Mouse (Mus musculus) layer of hippocampus, adult 8-10 months (tissue): Measurements from ENCODE around the gene RPS10-NUDT3. TPM values are rescaled to one million over a fixed set of nuclear protein-coding genes. Genes with fewer than 3 reads are reported as not detected.
"Not testable (repeated sequence)": the region's sequence is repeated elsewhere in the genome, so short reads cannot be mapped to it uniquely, and the experiment has no call there.

ENCODE experiments used
- DNase-seq, 2 experiments: peaks; one replicate each; pipeline ENCODE4 v3.0.0; 2022; ENCODE audit warnings: low spot score in 2 of 2
- total RNA-seq, 4 experiments: library from RNA; stranded (reverse); gene quantifications; 2 replicates each; pipeline ENCODE4 v1.2.4; 2022

The RPS10-NUDT3 gene
- total RNA-seq, 4 experiments from 2014 or later = 1.6 TPM; not detected in 3

DNA sequence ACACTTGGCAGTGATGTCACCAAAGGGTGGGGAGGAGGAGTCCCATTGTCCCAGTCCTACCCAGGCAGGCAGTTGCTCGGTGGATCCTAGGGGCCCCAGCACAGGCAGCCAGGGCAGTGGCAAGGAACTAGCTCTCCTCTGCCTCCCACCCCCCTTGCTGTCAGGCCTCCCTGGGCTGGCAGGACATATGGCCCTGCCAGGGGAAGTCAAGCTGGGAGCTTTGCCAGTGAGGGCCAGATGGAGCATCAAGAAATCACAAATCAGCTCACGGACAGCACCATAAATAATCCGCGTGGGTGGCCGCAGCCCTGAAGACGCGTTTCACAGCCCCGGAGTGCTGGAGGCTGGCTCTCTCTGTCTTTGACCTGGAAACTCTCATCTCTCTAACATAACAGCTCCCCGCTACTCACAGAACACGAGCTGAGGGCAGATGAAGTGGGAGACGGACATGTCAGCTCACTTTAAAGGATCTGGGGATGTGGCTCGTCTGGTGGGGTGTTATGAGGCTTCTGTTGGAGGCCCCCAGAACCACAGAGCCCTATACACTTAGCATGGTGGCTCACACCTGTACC is 7.6 kb upstream of the RPS10-NUDT3 start:
- peak; percentile 82 to 83 for DNase-seq

DNA sequence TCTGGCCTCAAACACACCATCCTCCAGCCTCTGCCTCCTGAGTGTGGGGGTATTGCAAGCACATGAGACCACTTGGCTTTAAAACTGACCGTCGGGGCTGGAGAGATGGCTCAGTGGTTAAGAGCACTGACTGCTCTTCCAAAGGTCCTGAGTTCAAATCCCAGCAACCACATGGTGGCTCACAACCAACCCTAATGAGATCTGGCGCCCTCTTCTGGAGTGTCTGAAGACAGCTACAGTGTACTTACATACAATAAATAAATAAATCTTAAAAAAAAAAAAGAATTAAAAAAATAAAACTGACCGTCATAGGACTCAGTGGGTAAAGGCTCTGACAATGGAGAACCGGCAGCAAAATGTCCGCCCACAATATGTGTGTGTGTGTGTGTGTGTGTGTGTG is 4.8 kb upstream of the RPS10-NUDT3 start:
- not testable (repeated sequence) for DNase-seq

DNA sequence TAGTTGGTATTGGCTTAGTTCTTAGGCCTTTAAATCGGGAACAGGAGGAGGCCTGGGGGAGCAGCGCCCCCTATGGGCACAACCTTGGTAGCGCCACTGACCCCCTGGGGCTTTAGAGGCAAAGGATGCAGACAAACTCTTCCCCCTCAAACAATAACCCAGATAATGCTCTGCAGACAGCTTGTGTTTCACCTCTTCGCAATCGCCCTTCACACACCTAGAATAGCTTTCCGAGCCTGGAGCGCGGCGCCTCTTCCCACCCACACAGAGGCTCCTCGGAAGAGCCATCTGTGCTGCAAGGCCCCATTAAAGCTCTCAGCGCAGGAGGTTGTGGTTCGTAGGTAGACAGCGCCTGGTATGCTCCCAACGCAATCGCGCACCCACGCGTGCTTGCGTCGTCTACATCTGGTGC is 3.9 kb upstream of the RPS10-NUDT3 start:
- peak; percentile 79 for DNase-seq

DNA sequence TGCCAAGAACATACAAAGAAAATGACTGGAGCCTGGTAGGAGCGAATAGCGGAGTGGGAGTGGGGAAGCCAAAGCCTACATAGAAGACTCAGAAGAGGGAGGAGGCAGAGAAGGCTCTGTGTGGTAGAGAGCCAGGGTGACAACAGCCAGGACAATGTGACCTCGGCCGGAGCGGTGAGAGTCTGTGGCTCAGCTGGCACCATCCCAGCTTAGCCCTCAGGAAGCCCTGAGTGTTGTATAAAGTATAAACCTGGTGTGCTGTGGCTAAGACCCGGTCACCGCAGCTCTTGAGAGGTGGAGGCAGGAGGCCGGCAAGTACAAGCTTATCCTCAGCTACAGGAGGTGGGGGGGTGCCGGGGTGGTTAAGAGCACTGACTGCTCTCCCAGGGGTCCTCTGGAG is 2.3 kb upstream of the RPS10-NUDT3 start:
- DNase-seq = no peak

DNA sequence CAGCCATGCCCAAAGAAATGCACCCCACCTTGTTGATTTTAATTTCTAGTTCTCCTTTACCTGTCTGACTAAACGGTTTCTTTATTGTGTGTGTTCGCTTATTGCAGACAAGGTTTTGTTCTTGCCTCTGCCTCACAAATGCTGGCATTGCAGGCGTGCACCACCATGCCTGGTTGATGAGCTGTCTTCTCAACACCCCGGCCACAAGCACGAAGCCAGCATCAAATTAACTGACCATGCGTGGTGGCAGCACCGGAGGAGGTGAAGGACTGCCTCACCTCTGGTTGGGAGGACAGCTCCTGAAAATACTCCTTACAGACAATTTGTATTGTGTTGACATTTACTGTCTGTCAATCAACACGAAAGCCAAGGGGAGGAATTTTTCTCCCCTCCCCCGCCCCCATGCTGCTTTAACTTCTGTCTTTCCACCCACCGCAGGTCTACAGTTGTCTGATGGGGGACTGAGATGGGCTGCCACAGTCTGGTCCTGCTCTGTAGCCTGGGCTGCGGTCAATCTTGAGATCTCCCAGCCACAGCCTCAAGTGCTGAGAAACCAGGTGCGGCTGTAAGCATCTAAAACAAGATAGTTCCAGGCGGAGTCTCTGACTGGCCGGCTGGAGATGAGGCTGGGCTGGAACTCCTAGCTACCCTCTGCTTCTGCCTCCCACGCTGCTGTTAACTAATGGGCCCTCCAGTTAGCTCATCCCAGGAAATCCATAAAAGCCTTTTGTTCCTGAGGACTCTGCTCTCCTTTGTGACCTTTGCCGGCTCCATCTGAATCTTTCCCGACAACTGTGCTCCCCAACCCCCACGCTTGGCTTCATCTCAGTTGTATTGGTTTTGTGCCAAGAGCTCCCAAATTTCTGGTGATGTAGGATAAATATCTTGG is 1.4 kb upstream of the RPS10-NUDT3 start, which contains the start of gene Rps10:
Rps10 (minus strand) TSS at position 538 of the 889 bp plus-strand sequence.
- no peak for DNase-seq

DNA sequence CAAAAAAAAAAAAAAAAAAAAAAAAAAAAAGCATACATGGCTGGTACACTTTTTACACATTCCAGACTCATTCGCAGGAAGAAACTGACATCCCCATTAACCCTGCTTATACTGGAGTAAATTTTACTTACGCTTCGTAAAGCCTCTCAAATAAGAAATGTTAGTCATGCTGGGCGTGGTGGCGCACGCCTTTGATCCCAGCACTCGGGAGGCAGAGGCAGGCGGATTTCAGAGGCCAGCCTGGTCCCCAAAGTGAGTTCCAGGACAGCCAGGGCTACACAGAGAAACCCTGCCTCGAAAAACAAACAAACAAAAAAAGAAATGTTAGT is 517 bp upstream of the RPS10-NUDT3 start:
- DNase-seq = not testable (repeated sequence)

DNA sequence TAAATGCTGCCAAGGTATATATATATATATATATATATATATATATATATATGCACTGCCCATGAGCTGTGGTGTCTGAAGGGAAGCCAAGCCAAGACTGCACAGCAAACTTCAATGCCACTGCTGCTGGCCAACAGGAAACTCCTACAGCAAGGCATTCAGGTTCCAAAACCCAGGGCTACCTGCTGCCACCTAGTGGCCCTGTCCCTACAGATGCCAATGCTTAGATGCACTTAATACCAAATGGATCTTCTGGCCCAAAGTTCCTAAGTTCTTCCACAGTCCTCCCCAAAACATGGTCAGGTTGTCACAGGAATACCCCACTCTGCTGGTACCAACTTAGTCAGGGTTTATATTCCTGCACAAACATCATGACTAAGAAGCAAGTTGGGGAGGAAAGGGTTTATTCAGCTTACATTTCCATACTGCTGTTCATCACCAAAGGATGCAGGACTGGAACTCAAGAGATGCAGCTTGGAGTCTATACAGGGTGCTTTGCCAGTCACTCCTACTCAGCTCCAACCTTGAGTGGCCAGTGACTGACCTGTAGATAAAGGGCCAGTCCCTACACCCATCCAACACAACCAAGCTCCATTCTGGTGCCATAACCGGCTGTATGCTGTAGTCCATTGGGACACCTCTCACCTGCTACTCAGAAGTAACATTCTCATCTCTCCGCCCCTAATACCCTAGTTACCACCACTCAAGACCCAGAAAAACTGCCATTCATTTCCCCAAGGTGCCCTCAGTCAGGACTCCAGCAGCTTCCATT is 5.6 kb downstream of the RPS10-NUDT3 start:
- DNase-seq = peak in 1 of 2 experiments; percentile 88

DNA sequence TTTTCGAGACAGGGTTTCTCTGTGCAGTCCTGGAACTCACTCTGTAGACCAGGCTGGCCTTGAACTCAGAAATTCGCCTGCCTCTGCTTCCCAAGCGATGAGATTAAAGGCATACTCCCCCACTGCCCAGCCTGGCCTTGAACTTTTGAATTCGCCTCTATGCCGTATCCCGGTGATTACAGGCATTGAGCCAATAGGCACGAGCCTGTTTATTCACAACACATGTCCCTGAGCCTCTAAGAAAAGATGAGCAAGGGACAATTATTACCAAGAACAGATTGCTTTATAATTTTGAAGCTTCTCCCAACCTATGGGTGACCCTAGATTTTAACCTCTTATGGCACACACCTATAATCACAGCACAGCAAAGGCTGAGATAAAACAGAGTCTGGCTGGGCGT is 6.6 kb downstream of the RPS10-NUDT3 start:
- DNase-seq = no peak

DNA sequence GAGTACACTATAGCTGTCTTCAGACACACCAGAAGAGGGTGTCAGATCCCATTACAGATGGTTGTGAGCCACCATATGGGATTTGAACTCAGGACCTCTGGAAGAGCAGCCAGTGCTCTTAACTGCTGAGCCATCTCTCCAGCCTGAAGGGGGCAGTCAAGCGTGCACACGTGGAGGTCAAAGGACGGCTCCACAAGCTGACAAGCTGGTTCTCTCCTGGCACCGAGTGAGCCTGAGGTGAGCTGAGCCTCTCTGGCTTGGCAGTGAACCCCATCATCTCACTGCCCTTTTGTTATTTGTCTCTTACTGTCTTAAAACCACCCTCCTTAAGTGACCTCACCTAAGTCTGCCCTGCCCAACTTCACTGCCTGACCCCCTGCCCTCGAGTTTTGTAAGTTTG is 7.6 kb downstream of the RPS10-NUDT3 start:
- DNase-seq = no peak

DNA sequence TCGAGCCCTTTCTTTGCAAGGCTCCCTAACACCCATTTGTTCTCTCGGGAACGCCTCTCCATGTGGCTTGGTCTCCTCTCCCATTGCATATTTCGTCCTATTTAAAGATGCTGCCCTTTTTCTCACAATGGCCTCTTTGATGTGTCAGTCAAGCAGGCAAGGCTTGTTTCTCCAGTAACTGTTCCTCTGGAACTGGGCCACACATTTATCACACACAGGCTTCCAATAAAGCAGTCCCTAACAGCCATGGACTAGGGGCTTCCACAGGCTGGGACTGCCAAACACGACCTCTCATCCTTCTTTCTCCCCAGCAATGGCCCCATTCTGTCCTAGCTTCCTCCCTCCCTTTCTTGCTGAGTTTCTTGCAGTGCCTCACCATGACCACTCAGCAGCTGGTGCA is 8.3 kb downstream of the RPS10-NUDT3 start:
- no peak for DNase-seq

DNA sequence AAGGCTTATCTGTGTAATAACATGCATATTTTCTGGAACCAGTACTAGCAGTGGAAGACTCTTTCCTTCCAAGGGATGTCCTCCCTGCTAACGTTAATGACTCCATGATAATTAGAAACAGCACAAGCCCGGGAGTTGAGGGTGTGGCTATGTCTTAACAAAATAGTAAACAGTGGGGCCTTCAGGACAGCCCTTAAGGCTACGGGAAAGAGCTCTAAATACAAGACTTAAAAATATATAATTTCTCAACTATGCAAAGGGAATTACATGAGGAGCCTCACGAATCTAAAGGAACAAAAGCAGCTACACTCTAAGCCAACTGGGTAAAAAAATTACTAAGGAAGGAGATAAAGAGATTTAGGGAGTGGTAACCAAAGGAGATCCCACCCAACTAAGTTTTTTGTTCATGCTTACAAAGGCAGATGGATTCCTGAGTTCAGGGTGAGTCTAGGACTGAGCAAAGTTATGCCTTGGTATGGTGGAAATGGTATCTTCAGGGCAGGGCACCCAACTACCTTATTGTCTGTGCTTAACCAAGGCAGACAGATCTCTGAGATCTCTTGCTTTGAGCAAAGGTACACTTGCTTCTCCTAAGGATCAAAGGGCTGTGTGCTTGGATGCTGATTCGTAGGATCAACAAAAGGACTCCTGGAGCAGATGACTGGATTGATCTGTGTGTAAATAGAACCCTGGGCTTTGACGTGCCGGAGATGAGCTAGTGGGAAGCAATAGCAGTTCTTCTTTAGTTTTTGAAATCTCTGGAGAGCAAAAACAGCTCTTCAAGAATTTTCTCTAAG is 9.4 kb downstream of the RPS10-NUDT3 start:
- no peak for DNase-seq

DNA sequence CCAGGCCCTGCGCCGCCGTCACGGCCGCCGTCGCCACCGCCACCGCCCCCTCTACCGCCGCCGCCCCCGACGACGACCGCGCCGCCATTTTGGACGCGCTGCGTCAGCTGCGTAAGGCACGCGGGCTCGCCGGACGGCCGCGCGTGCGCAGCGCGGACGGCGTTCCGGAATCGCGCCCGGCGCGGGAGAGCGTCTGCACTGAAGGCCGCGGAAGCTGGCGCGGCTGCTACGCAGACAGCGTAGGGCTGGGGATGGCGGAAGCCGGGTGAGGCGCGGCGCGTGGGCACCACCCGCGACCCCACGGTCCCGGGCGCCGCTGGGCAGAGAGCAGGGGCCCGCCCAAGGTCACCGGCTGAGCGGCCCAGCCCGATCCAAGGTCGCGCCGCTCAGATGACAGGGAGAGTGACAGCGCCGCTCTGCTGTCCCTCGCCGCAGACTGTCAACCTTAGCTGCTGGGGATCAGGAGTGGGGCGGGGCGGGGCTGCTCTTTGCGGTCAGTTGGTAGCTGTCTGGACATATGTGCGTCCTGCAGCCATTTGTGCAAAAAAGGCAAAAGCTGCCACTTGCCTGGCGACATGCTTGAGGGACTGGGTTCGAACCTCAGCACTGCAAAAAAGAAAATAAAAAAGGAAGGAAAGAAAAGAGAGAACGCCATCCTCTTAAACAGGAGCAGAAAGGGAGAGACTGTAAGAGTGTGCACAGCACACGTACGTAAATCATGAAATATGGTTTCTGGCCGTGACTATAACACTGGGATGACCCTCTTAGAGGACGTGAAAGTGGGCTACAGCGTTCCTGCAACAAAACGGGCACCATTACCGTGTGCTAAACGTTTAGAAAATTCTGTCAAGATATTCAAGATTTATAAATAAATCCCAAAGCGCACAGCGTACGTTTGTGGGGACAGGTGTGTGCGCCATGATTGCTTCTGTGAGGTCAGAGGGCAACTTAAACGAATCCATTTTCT is 11.4 kb downstream of the RPS10-NUDT3 start, which contains the start of gene Nudt3:
Nudt3 (minus strand) TSS at position 136 of the 967 bp plus-strand sequence.
- peak; percentile 62 to 85 for DNase-seq

DNA sequence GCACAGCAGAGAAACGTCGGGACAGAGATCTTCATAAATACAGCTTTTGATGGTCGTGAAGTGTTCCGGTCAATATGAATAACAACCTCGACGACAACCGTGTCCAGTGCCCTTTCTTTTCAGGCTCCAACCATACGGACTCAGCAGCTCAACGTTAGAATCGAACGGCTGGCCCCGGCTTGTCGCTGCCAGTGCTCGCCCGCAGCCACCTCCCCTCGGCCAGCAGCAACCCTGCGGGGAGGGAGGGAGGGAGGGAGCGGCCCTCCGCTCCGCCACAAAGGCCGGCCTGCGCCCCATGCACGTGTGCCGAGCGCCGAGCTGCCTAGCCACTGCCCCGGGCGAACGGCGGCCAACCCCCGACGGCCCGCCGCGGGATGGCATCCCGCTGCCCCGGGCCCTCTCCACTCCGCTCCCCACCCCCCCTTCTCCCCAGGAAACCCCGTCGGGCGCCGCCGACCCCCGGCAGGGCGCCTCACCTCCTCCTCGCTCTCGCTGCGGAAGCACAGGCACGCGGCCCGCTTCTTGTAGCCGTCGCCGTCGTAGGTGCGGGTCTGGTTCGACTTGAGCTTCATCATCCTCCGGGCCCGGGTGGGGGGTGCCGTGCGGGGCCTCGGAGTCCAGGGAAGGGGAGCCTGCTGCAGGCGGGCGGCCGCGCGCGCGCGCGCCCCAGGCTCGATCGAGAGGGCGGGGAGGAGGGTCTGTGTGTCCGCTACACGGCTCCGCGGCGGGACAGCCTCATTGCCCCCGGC is 12.2 kb downstream of the RPS10-NUDT3 start:
- no peak for DNase-seq

DNA sequence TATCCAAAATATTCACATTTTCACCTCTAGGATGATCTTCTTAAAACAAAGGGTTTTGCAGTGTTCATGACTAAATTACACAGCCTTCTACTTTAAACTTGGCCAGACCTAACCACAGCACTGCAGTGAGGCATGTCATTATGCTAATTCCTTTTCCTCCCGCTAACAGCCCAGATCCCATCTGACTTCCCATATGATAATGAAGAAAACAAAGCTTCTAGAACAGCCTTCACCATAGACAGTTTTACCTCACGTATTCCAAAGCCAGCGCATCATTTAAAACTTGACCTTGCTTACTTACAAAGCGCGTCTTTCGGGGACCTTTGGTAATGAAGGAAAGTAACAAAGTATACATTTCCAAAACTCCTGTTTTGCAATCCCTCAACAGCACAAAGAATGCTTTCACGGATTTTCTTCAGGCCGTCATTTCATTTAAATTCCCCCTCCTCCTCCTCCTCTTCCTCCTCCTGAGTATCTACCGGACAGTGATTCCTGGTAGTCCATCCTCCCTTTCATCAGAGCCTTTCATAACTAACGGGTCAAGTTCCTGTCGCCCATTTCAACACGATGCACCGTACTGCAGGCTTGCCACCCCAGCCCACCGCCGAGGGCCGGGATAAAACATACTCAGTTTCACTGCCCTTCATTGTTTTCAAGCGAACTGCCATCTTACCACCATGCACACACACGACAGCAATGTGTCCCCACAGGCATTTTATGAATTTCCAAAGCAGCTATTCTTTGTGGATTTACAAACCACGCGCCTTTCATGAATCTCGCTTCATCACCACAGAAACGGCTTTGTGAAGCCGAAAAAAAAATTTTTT is 13.1 kb downstream of the RPS10-NUDT3 start:
- no peak for DNase-seq

DNA sequence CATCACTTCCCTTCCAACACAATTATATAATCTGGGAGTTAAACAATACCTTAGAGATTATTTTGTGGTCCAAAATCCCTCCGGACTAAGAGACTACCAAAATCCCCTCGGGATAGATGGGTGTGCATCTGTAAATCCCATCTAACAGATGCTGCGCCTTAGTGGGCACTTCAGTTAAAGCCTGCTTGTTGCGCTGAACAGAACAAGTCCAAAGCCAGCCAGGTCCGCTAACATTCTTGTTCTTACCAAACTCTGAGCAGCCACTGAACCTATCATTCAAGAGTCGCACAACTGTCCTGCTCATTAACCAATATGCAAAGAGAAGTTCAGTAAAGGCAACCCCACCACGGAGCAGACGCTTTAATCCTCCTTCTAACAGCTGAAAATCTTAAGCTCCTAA is 13.9 kb downstream of the RPS10-NUDT3 start:
- no peak for DNase-seq

DNA sequence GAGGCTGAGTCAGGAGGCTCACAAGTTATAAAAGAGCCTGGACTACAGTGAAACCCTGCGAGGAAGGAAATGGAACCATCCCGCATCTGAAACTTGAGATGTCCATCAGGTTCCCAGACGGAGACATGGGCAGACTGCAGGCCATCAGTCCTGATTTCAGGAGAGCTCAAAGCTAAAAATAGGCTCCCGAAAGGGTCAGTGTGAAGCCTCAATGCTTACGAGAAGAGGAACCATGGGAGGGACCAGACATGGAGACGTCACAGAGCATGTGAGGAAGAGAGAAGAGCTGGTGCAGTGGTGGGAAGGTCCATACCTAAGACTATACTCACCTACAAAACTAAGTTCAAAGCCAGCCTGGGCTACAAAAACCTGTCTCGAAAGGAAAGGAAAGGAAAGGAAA is 19.6 kb downstream of the RPS10-NUDT3 start:
- no peak for DNase-seq

DNA sequence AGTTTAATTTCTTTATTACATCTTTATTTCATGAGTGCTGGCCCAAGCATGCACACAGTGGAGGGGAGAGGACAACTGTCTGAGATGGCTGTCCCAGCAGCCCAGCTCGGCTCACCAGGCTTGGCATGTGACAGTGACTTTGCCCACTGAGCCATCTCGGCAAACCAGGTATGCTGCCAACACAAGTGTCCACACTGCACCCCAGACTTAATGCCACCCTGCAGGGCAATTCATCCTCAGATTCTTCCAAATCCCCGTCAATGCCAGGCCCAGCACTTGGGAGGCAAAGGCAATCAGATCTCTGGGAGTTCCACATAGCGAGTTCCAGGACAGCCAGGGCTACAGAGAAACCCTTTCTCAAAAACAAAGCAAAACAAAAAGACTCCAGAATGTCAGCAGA is 22.0 kb downstream of the RPS10-NUDT3 start:
- no peak for DNase-seq

DNA sequence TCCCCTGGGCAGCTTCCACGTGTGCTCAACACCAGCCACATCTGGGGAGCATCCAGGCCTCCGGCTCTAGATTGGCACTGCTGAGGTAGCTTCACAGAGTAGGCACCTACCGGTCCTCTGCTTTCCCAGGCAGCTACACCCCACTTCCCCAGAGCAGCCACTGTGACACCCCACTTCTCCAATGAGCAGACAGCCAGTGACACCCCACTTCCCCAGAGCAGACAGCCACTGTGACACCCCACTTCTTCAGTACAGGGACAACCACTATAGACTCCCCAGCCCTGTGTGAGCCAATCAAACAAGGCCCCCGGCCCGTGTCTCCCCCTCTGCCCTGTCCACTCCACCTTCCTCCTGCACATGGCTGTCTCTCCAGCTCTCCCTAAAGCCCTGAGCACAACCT is 23.0 kb downstream of the RPS10-NUDT3 start:
- DNase-seq = no peak

DNA sequence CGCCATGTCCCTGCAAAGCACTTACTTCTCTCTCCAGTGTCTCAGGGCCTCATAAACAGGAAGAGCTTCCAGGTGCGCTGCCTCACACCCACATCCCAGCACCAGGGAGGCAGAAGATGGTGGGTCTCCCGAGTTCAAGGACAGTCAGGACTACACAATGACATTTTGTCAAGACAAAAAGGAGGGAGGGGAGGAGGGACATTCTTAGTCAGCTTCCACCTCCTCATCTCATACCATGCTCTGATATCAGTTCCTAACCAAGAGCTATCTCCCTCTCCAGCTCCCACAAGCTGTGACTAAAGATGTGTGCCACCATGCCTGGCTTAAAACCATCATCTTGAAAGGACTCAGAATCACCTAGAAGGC is 23.5 kb downstream of the RPS10-NUDT3 start:
- DNase-seq = no peak
